Mouse (Mus musculus): Measurements from ENCODE around the gene Ak4. TPM values are rescaled to one million over a fixed set of nuclear protein-coding genes. Genes with fewer than 3 reads are reported as not detected.
"Not testable (repeated sequence)": the region's sequence is repeated elsewhere in the genome, so short reads cannot be mapped to it uniquely, and the experiment has no call there.

Gene Ak4
- total RNA-seq, 2 experiments from 2014 or later: 0.61 TPM; not detected in 1

GRCm38 (mm10) chr4:101419911-101420880 lies 1.1 kb downstream of the Ak4 start:
- peak; percentile 9; the same call in 1 of the 2 replicates for ATAC-seq (replicated peaks; ENCODE audit: low FRiP score, low TSS enrichment, poor library complexity, severe bottlenecking)

- ATAC-seq (replicated peaks; ENCODE audit: low FRiP score, low TSS enrichment, poor library complexity, severe bottlenecking): no peak
Observed at GRCm38 (mm10) chr4:101422996-101423395, 3.9 kb downstream of the Ak4 start.

GRCm38 (mm10) chr4:101423571-101423970 lies 4.5 kb downstream of the Ak4 start:
- ATAC-seq (replicated peaks; ENCODE audit: low FRiP score, low TSS enrichment, poor library complexity, severe bottlenecking): no peak

GRCm38 (mm10) chr4:101424495-101424894 lies 5.4 kb downstream of the Ak4 start:
- ATAC-seq (replicated peaks; ENCODE audit: low FRiP score, low TSS enrichment, poor library complexity, severe bottlenecking): no peak

GRCm38 (mm10) chr4:101425119-101425518 lies 6.0 kb downstream of the Ak4 start:
- ATAC-seq (replicated peaks; ENCODE audit: low FRiP score, low TSS enrichment, poor library complexity, severe bottlenecking): no peak

GRCm38 (mm10) chr4:101425666-101426065 lies 6.6 kb downstream of the Ak4 start:
- peak; percentile 51; the same call in 1 of the 2 replicates for ATAC-seq (replicated peaks; ENCODE audit: low FRiP score, low TSS enrichment, poor library complexity, severe bottlenecking)

GRCm38 (mm10) chr4:101426566-101426965 lies 7.5 kb downstream of the Ak4 start:
- ATAC-seq (replicated peaks; ENCODE audit: low FRiP score, low TSS enrichment, poor library complexity, severe bottlenecking): no peak

GRCm38 (mm10) chr4:101427886-101428680 lies 9.0 kb downstream of the Ak4 start:
- ATAC-seq (replicated peaks; ENCODE audit: low FRiP score, low TSS enrichment, poor library complexity, severe bottlenecking): no peak

- ATAC-seq (replicated peaks; ENCODE audit: low FRiP score, low TSS enrichment, poor library complexity, severe bottlenecking): no peak
Observed at GRCm38 (mm10) chr4:101429073-101429472, 10.0 kb downstream of the Ak4 start.

- ATAC-seq (replicated peaks; ENCODE audit: low FRiP score, low TSS enrichment, poor library complexity, severe bottlenecking): no peak
Observed at GRCm38 (mm10) chr4:101430000-101430399, 10.9 kb downstream of the Ak4 start.

- ATAC-seq (replicated peaks; ENCODE audit: low FRiP score, low TSS enrichment, poor library complexity, severe bottlenecking): no peak
Observed at GRCm38 (mm10) chr4:101436761-101437512, 17.9 kb downstream of the Ak4 start.

GRCm38 (mm10) chr4:101438271-101438670 lies 19.2 kb downstream of the Ak4 start:
- ATAC-seq (replicated peaks; ENCODE audit: low FRiP score, low TSS enrichment, poor library complexity, severe bottlenecking): no peak

- peak; percentile 93 for ATAC-seq (replicated peaks; ENCODE audit: low FRiP score, low TSS enrichment, poor library complexity, severe bottlenecking)
Observed at GRCm38 (mm10) chr4:101439738-101440389, 20.8 kb downstream of the Ak4 start.

- ATAC-seq (replicated peaks; ENCODE audit: low FRiP score, low TSS enrichment, poor library complexity, severe bottlenecking): no peak
Observed at GRCm38 (mm10) chr4:101442791-101443190, 23.7 kb downstream of the Ak4 start.

- no peak for ATAC-seq (replicated peaks; ENCODE audit: low FRiP score, low TSS enrichment, poor library complexity, severe bottlenecking)
Observed at GRCm38 (mm10) chr4:101443419-101443991, 24.4 kb downstream of the Ak4 start.

GRCm38 (mm10) chr4:101445660-101446059 lies 26.6 kb downstream of the Ak4 start:
- ATAC-seq (replicated peaks; ENCODE audit: low FRiP score, low TSS enrichment, poor library complexity, severe bottlenecking): no peak

- ATAC-seq (replicated peaks; ENCODE audit: low FRiP score, low TSS enrichment, poor library complexity, severe bottlenecking): not testable (repeated sequence)
Observed at GRCm38 (mm10) chr4:101446606-101447005, 27.5 kb downstream of the Ak4 start.

GRCm38 (mm10) chr4:101448701-101449100 lies 29.6 kb downstream of the Ak4 start:
- ATAC-seq (replicated peaks; ENCODE audit: low FRiP score, low TSS enrichment, poor library complexity, severe bottlenecking): no peak

GRCm38 (mm10) chr4:101449344-101449743 lies 30.3 kb downstream of the Ak4 start:
- ATAC-seq (replicated peaks; ENCODE audit: low FRiP score, low TSS enrichment, poor library complexity, severe bottlenecking): no peak

All from megakaryocyte-erythroid progenitor cell, adult 5-6 weeks (primary cell).